Mouse (Mus musculus): Measurements from ENCODE around the gene Dcaf1.

DNA sequence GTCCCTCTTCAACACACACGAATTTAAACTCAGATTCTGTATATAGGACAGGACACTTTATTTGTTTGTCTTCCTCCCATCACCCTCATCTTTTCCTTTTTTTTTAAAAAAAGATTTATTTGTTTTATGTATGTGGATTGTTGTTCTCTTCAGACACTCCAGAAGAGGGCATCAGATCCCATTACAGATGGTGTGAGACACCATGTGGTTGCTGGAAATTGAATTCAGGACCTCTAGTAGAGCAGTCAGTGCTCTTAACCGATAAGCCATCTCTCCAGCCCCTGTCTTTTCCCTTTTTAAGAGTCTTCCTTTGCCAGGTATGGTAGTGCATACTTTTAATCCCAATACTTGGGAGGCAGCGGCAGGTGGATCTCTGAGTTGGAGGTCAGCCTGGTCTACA is 35.0 kb downstream of the Dcaf1 start:
- no peak for TF ChIP-seq EP300 (IDR thresholded peaks at IDR 0.05; ENCODE audit: insufficient read depth, low read depth, low read length)
- TF ChIP-seq POLR2A (IDR thresholded peaks at IDR 0.05; ENCODE audit: insufficient read depth, low read depth, low read length), result no peak
- TF ChIP-seq CTCF (IDR thresholded peaks at IDR 0.05), result peak; percentile 19; the same call in 1 of the 2 replicates

Measured in heart, adult 2 months (tissue).